Mouse (Mus musculus): Measurements from ENCODE around the gene Vmn2r44.
A peak's percentile ranks its signal among the peaks of the same experiment; 100 is the strongest.
"Not testable (repeated sequence)": the region's sequence is repeated elsewhere in the genome, so short reads cannot be mapped to it uniquely, and the experiment has no call there.

Gene Vmn2r44

DNA sequence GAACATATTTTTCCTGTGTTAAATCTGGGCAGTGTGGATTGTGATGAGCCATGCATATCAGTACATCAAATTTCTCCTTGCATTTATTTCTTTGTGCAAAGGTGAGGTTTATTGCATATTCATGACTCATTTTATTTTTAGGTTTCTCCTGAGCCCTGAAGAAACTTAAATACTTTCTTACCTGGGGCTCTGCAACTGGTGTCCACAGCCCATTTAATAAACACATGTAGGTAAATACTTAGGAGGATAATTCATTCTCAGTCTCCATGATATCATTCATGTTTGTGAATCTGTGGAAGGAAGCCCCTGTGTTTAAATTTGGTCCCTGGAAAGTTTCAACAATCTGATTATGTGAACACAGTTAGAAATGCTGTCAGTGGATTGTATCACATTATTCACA lies at the start of gene Vmn2r44:
TSS of gene Vmn2r44 (minus strand) at position 101 of the 400 bp plus-strand sequence.
- not testable (repeated sequence) for DNase-seq (ENCODE audit: low read depth, low spot score)

DNA sequence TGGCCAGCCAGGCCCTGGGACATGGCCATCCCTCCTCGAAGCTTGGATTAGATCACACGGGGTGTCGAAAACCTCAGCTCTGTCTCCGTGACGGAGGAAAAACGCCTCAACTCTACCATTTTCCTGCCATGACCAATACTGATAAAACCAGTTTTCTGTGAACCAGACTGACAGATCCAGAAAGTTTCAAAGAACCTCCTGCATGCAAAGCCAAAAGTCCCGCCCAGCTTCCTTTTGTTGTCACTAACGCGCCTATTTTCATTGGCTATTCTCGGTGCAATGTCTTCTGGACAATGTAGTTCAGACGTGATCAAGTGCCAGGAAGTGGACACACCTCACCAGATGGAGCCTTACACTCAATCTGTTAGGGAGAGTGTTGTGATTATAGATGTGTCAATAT lies 25.3 kb downstream of the Vmn2r44 start:
- peak; percentile 41 for DNase-seq (ENCODE audit: low read depth, low spot score)

Measured in ZHBTc4 (cell line).